Mouse (Mus musculus) lung, postnatal 36 days (tissue): Measurements from ENCODE around the gene Iqgap1.
A peak's percentile ranks its signal among the peaks of the same experiment; 100 is the strongest.

Experiments
- DNase-seq: peaks from one replicate; pipeline ENCODE4 v3.0.0; 2022; ENCODE audit warnings: mixed read lengths

Iqgap1 gene

GRCm38 (mm10) chr7:80843176-80843575 is 17.4 kb upstream of the Iqgap1 start:
- DNase-seq, result no peak

- DNase-seq, result no peak
Measured at GRCm38 (mm10) chr7:80842132-80842531, 16.4 kb upstream of the Iqgap1 start.

- DNase-seq, result peak; percentile 22
Measured at GRCm38 (mm10) chr7:80840937-80841336, 15.2 kb upstream of the Iqgap1 start.

GRCm38 (mm10) chr7:80840241-80840640 is 14.5 kb upstream of the Iqgap1 start:
- DNase-seq, result no peak

- DNase-seq, result no peak
Measured at GRCm38 (mm10) chr7:80839755-80840154, 14.0 kb upstream of the Iqgap1 start.

GRCm38 (mm10) chr7:80838247-80838646 is 12.5 kb upstream of the Iqgap1 start:
- peak; percentile 52 for DNase-seq

- DNase-seq, result peak; percentile 33
Measured at GRCm38 (mm10) chr7:80837736-80838135, 12.0 kb upstream of the Iqgap1 start.

- DNase-seq, result no peak
Measured at GRCm38 (mm10) chr7:80835984-80836652, 10.3 kb upstream of the Iqgap1 start.

GRCm38 (mm10) chr7:80833651-80834532 is 8.1 kb upstream of the Iqgap1 start:
- DNase-seq, result peak; percentile 44

- DNase-seq, result peak; percentile 81
Measured at GRCm38 (mm10) chr7:80832996-80833650, 7.3 kb upstream of the Iqgap1 start.

GRCm38 (mm10) chr7:80832191-80832590 is 6.4 kb upstream of the Iqgap1 start:
- DNase-seq, result peak; percentile 84

GRCm38 (mm10) chr7:80830193-80830803 is 4.5 kb upstream of the Iqgap1 start:
- DNase-seq, result peak; percentile 66

GRCm38 (mm10) chr7:80828146-80828860 is 2.5 kb upstream of the Iqgap1 start:
- peak; percentile 65 for DNase-seq

GRCm38 (mm10) chr7:80823875-80824682 is 1.7 kb downstream of the Iqgap1 start:
- peak; percentile 80 for DNase-seq

GRCm38 (mm10) chr7:80823267-80823666 is 2.5 kb downstream of the Iqgap1 start:
- DNase-seq, result no peak

GRCm38 (mm10) chr7:80820838-80821237 is 4.9 kb downstream of the Iqgap1 start:
- no peak for DNase-seq

GRCm38 (mm10) chr7:80816641-80817040 is 9.1 kb downstream of the Iqgap1 start:
- no peak for DNase-seq

- DNase-seq, result no peak
Measured at GRCm38 (mm10) chr7:80813397-80813796, 12.4 kb downstream of the Iqgap1 start.

- DNase-seq, result no peak
Measured at GRCm38 (mm10) chr7:80806331-80806730, 19.4 kb downstream of the Iqgap1 start.

- peak; percentile 97 for DNase-seq
Measured at GRCm38 (mm10) chr7:80803173-80803872, 22.5 kb downstream of the Iqgap1 start.
